Mouse (Mus musculus) limb, embryonic 13.5 days (tissue): ENCODE measurements at regions not wholly inside any gene's neighbourhood (a gene's known extent, or its start where the extent isn't known, plus 50 kb on each side); places are given as distances from the start of the nearest gene placed in this dataset.
"Not testable (repeated sequence)": the region's sequence is repeated elsewhere in the genome, so short reads cannot be mapped to it uniquely, and the experiment has no call there.

Experiments
- ATAC-seq: fragments of 200-750 bp; cut with Nextera tagmentation; 2 replicates; pipeline ENCODE4 v1.8.0; 2017; ENCODE audit warnings: low read depth, moderate number of reproducible peaks, moderate TSS enrichment; ENCODE audit not compliant: low FRiP score
- H3K27ac ChIP-seq: fragments of 300-500 bp; sonication (generic); 2 replicates; pipeline ENCODE4 v1.5.1; 2015; ENCODE audit warnings: inconsistent platforms, mild to moderate bottlenecking, moderate library complexity
- H3K27me3 ChIP-seq: fragments of 300-500 bp; sonication (generic); 2 replicates; pipeline ENCODE4 v1.6.1; 2015; ENCODE audit warnings: mild to moderate bottlenecking, inconsistent platforms
- H3K36me3 ChIP-seq: fragments of 300-500 bp; sonication (generic); 2 replicates; pipeline ENCODE4 v1.6.1; 2015; ENCODE audit warnings: inconsistent platforms, mild to moderate bottlenecking, moderate library complexity
- H3K4me1 ChIP-seq: fragments of 300-500 bp; sonication (generic); 2 replicates; pipeline ENCODE4 v1.6.1; 2015; ENCODE audit warnings: inconsistent platforms
- H3K4me2 ChIP-seq: fragments of 300-500 bp; sonication (generic); replicated peaks from 2 replicates; pipeline ENCODE4 v1.6.1; 2015; ENCODE audit warnings: inconsistent platforms, mild to moderate bottlenecking, moderate library complexity
- H3K4me3 ChIP-seq: fragments of 300-500 bp; sonication (generic); 2 replicates; pipeline ENCODE4 v1.5.1; 2015; ENCODE audit warnings: moderate library complexity, mild to moderate bottlenecking, inconsistent platforms
- H3K9ac ChIP-seq: fragments of 300-500 bp; sonication (generic); 2 replicates; pipeline ENCODE4 v1.6.1; 2015; ENCODE audit warnings: mild to moderate bottlenecking, inconsistent platforms
- H3K9me3 ChIP-seq: fragments of 300-500 bp; sonication (generic); 2 replicates; pipeline ENCODE4 v1.6.1; 2016; ENCODE audit warnings: inconsistent platforms
- WGBS: fragments of 180-500 bp; shearing (Covaris S2); methylation state at CpG from one replicate; pipeline ENCODE4 v1.1.7; 2015; 5-methylcytosine and 5-hydroxymethylcytosine counted together

DNA sequence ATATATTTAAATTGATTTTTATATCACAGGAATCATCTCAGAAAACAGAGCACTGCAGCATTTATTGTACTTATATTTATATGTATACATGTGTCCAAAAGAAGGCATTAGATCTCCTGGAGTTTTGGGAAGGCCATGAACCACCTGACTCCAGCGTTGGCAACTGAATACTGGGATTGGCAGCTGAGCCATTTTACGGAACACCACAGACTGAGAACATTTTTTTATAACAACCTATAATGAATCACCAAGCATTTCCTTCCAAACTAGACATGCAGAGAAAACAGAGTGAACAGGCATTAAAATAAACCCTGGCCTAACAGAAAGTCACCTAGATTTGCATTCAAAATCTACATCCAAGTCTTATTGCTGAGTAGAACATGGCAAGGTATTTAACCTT lies 686.0 kb upstream of the Intu start:
- WGBS: 71% methylated on average over 2 of the region's 2 CpGs
- Histone ChIP-seq H3K27ac (no peak overlapping the region), H3K4me1 (0 out of 2 replicates have a peak, but pooled peaks cover 6% of the 10 kb centered on the region), H3K4me3 (no peak overlapping the region), H3K36me3 (no peaks in the 10 kb centered on the region), H3K27me3 (no peaks in the 10 kb centered on the region), H3K9me3 (no peaks in the 10 kb centered on the region), H3K9ac (no peak overlapping the region), H3K4me2 (no peak overlapping the region)
- no peak for ATAC-seq

- H3K9ac ChIP-seq: no peak overlapping the region
- no peak overlapping the region for H3K4me3 ChIP-seq
- H3K4me2 ChIP-seq: no peak overlapping the region
- no peak for ATAC-seq
- no peaks in the 10 kb centered on the region for H3K9me3 ChIP-seq
- H3K27ac ChIP-seq: no peak overlapping the region
- H3K27me3 ChIP-seq: no peaks in the 10 kb centered on the region
- WGBS: 63% methylated on average over 6 of the region's 6 CpGs
- no peaks in the 10 kb centered on the region for H3K36me3 ChIP-seq
- no peaks in the 10 kb centered on the region for H3K4me1 ChIP-seq
Measured at GRCm38 (mm10) chr3:39848829-39849228, 682.3 kb upstream of the Intu start.

GRCm38 (mm10) chr3:39857214-39857839 lies 673.8 kb upstream of the Intu start:
- no peak overlapping the region for H3K9ac ChIP-seq
- no peak overlapping the region for H3K4me2 ChIP-seq
- no peaks in the 10 kb centered on the region for H3K9me3 ChIP-seq
- WGBS: 91% methylated on average over 9 of the region's 9 CpGs
- no peak overlapping the region for H3K27ac ChIP-seq
- H3K27me3 ChIP-seq: no peaks in the 10 kb centered on the region
- H3K4me3 ChIP-seq: no peak overlapping the region
- H3K36me3 ChIP-seq: no peaks in the 10 kb centered on the region
- no peaks in the 10 kb centered on the region for H3K4me1 ChIP-seq
- no peak for ATAC-seq

DNA sequence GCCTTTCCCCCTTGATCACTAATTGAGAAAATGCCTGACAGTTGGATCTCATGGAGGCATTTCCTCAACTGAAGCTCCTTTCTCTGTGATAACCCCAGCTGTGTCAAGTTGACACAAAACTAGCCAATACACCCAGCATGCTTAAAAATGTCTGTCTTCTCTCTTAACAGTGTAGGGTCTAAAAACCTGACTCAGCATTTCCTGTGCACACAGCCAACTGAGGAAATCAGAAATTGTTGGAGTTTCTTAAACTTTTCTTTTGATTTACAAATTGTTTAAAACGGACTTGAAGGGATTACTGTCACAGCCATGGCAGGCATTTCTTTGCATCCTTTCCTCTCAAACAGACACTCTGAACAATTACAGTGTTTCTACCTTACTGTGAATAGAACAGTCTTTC lies 655.0 kb upstream of the Intu start:
- H3K36me3 ChIP-seq, H3K4me3 ChIP-seq, H3K9ac ChIP-seq, H3K9me3 ChIP-seq, H3K27ac ChIP-seq, H3K4me1 ChIP-seq, H3K27me3 ChIP-seq, ATAC-seq, H3K4me2 ChIP-seq: not testable (repeated sequence)
- WGBS: 80% methylated on average over 1 of the region's 1 CpGs

GRCm38 (mm10) chr3:39884370-39884769 lies 646.7 kb upstream of the Intu start:
- Histone ChIP-seq H3K9me3 (no peaks in the 10 kb centered on the region), H3K4me3 (no peak overlapping the region), H3K27ac (no peak overlapping the region), H3K4me2 (no peak overlapping the region), H3K27me3 (no peaks in the 10 kb centered on the region), H3K36me3 (no peaks in the 10 kb centered on the region), H3K4me1 (no peaks in the 10 kb centered on the region), H3K9ac (no peak overlapping the region)
- WGBS: 64% methylated on average over 4 of the region's 4 CpGs
- ATAC-seq: no peak

GRCm38 (mm10) chr3:39888376-39888775 lies 642.7 kb upstream of the Intu start:
- ATAC-seq: no peak

DNA sequence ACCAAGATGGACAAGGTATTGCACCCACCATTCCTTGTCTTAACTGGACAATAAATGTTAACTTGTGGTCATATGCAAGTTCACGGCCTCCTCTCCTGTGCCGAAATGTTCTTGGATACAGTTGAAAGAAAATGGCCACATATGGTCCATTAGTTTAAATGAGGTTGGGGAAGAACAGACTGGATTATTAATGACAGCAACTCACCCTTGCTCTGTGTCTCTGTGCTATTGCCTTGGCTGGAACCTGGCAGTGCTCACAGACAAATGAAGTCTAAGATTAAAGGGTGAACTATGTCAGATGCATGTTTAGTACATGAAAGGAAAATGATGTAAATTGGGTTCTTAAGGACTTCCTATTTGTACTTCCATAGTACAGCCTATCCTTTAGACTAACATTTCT lies 641.9 kb upstream of the Intu start:
- no peak overlapping the region for H3K27ac ChIP-seq
- 74% methylated on average over 2 of the region's 2 CpGs for WGBS
- no peak overlapping the region for H3K4me3 ChIP-seq
- H3K4me2 ChIP-seq: no peak overlapping the region
- H3K9me3 ChIP-seq: no peaks in the 10 kb centered on the region
- no peaks in the 10 kb centered on the region for H3K36me3 ChIP-seq
- ATAC-seq: no peak
- H3K4me1 ChIP-seq: no peaks in the 10 kb centered on the region
- H3K27me3 ChIP-seq: no peaks in the 10 kb centered on the region
- no peak overlapping the region for H3K9ac ChIP-seq

More at GRCm38 (mm10) chr3:39888376-39888775, 642.7 kb upstream of the Intu start:
- no peak overlapping the region for H3K9ac ChIP-seq
- H3K27ac ChIP-seq: no peak overlapping the region
- WGBS: 90% methylated on average over 5 of the region's 5 CpGs
- no peaks in the 10 kb centered on the region for H3K27me3 ChIP-seq
- H3K4me3 ChIP-seq: no peak overlapping the region
- H3K9me3 ChIP-seq: no peaks in the 10 kb centered on the region
- no peaks in the 10 kb centered on the region for H3K36me3 ChIP-seq
- no peak overlapping the region for H3K4me2 ChIP-seq
- no peaks in the 10 kb centered on the region for H3K4me1 ChIP-seq

DNA sequence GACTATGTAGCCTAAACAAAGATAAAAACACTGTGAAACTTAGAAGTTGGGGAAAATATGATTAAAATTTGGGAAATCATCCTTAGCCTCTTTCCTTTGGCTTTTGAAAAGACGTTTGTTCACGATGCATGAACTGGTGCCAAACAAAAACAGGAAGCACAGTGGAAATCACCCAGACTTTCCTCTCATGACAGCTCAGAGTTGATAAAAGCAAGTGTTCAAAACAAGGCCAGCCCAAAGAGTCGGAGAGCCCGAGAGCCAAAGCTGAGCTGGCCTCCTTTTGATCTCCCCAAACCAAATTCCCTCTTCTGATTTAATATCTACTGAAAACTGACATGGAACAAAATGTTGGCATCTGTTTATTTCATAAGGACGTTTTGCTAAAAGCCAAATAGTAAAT lies 632.1 kb upstream of the Intu start:
- no peak overlapping the region for H3K9ac ChIP-seq
- H3K4me2 ChIP-seq: no peak overlapping the region
- H3K27me3 ChIP-seq: no peaks in the 10 kb centered on the region
- H3K4me1 ChIP-seq: peaks cover 8% of the 10 kb centered on the region
- H3K9me3 ChIP-seq: no peaks in the 10 kb centered on the region
- H3K4me3 ChIP-seq: no peak overlapping the region
- no peak overlapping the region for H3K27ac ChIP-seq
- 67% methylated on average over 5 of the region's 5 CpGs for WGBS
- H3K36me3 ChIP-seq: no peaks in the 10 kb centered on the region
- no peak for ATAC-seq

GRCm38 (mm10) chr3:39900207-39900606 lies 630.9 kb upstream of the Intu start:
- Histone ChIP-seq H3K4me3 (no peak overlapping the region), H3K4me1 (peaks cover 8% of the 10 kb centered on the region), H3K4me2 (no peak overlapping the region), H3K36me3 (no peaks in the 10 kb centered on the region), H3K9ac (no peak overlapping the region), H3K9me3 (no peaks in the 10 kb centered on the region), H3K27ac (no peak overlapping the region), H3K27me3 (no peaks in the 10 kb centered on the region)
- no peak for ATAC-seq
- WGBS: 58% methylated on average over 2 of the region's 2 CpGs

GRCm38 (mm10) chr3:39904377-39904776 lies 626.7 kb upstream of the Intu start:
- 61% methylated on average over 3 of the region's 3 CpGs for WGBS
- Histone ChIP-seq H3K4me2 (no peak overlapping the region), H3K4me3 (no peak overlapping the region), H3K27ac (no peak overlapping the region), H3K9ac (no peak overlapping the region), H3K27me3 (no peaks in the 10 kb centered on the region), H3K4me1 (peaks cover 8% of the 10 kb centered on the region), H3K36me3 (no peaks in the 10 kb centered on the region), H3K9me3 (no peaks in the 10 kb centered on the region)
- ATAC-seq: no peak

DNA sequence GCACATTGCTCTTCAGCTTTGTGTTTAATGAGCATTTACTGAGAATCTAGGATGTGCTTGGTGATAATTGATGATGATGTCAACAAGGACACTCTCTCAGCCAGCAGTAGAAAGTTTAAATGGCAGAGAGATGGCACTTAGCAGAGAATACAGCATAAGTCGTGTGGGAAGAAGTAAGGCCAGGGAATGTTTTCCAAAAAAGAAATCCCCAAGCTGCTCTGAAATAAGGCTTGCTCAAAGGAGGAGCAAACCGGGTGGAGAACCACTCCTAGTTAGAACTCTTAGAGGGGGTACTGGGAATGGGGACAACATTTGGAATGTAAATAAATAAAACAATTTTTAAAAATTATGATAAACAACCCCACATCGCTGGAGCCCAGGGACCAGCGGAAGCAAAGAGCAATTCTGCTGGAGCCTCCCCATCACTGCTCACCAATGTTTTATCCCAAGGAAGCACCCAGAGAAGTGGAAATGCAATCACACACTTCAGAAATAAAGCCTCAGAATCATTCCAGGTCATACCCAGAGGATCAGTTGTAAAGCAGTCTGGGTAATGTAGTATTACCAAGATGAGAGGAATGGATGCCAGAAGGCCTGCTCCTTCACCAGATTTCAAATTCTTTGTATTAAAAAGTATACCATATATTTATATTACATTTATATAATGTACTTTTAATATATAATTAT lies 622.3 kb upstream of the Intu start:
- Histone ChIP-seq H3K27ac (no peak overlapping the region), H3K36me3 (no peaks in the 10 kb centered on the region), H3K9me3 (no peaks in the 10 kb centered on the region), H3K4me1 (no peaks in the 10 kb centered on the region; the same call in 1 of the 2 replicates), H3K27me3 (no peaks in the 10 kb centered on the region), H3K4me2 (no peak overlapping the region), H3K4me3 (no peak overlapping the region), H3K9ac (no peak overlapping the region)
- 85% methylated on average over 4 of the region's 4 CpGs for WGBS
- no peak for ATAC-seq

DNA sequence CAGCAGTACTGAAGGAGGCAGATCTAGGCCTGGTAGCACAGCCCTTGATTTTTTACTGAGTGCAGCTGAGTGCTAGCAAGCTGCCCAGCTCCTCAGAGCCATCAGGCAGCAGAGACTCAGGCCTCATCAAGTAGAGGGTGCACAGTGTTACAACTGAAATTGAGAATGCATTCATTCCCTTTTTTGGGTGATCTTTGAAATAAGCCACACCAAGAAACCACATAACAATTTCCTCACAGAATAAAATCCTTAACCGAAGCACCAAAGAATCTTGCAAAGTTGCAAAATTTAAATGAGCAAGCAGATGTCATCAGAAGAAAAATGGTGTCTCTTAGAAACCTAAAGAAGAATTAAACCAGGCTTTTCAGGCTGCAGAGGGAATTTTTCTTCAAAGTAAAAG lies 621.4 kb upstream of the Intu start:
- Histone ChIP-seq H3K9ac (no peak overlapping the region), H3K4me1 (no peaks in the 10 kb centered on the region), H3K27me3 (no peaks in the 10 kb centered on the region), H3K4me2 (no peak overlapping the region), H3K36me3 (no peaks in the 10 kb centered on the region), H3K27ac (no peak overlapping the region), H3K9me3 (no peaks in the 10 kb centered on the region), H3K4me3 (no peak overlapping the region)
- 86% methylated on average over 1 of the region's 1 CpGs for WGBS
- no peak for ATAC-seq

DNA sequence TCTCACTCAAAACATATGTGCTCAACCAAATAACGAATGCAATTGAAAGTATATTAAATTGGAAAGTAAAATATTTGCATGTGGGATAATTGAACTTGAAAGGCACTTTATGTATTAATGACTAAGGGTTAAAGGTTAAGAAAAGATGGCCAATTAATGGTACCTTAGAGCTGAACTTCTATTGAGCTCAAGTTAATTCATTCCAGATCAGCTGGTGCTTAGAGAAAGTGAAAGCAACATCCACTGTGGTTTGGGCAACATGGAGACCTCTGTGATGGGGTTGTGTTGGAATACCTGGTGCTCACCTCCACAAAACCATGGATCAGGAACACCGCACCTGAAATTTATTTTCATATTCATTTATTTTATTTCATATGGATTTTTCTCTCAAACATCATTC lies 612.5 kb upstream of the Intu start:
- no peak overlapping the region for H3K27ac ChIP-seq
- no peak overlapping the region for H3K4me3 ChIP-seq
- no peaks in the 10 kb centered on the region for H3K36me3 ChIP-seq
- H3K4me2 ChIP-seq: no peak overlapping the region
- no peaks in the 10 kb centered on the region for H3K9me3 ChIP-seq
- H3K9ac ChIP-seq: no peak overlapping the region
- 54% methylated on average over 2 of the region's 2 CpGs for WGBS
- H3K4me1 ChIP-seq: no peaks in the 10 kb centered on the region
- H3K27me3 ChIP-seq: no peaks in the 10 kb centered on the region
- no peak for ATAC-seq
